Mouse (Mus musculus) megakaryocyte-erythroid progenitor cell, adult 5 weeks (primary cell): ENCODE measurements around the gene Ppp3ca. TPM values are rescaled to one million over a fixed set of nuclear protein-coding genes. Genes with fewer than 3 reads are reported as not detected.

Experiments
- polyA plus RNA-seq: library from polyadenylated mRNA; stranded (reverse); fragments of >175 nt; gene quantifications from 2 replicates; pipeline ENCODE4 v1.2.3, GENCODE M21; 2012

Ppp3ca gene
- 80.0 and 83.7 TPM in 2 replicates for polyA plus RNA-seq

DNA sequence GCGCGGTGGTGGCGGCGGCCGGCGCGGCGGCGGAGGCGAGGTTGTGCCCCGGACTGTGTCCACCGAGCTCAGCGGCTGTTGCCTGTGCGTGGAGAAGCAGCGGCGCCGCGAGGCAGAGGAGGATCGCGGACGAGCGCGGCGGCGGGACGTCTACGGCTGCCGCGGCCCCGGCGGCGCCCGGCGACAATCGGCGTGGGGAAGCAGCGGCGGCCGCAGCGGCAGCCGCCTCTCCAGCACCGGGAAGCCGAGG, at the start of gene Ppp3ca:
TSS of gene Ppp3ca (plus strand) at position 15 of the 250 bp plus-strand sequence.

